Mouse (Mus musculus) liver, embryonic 15.5 days (tissue): Measurements from ENCODE around the gene Olfr118. TPM values are rescaled to one million over a fixed set of nuclear protein-coding genes. Genes with fewer than 3 reads are reported as not detected.
"Not testable (repeated sequence)": the region's sequence is repeated elsewhere in the genome, so short reads cannot be mapped to it uniquely, and the experiment has no call there.

Experiments
- ATAC-seq: fragments of 200-750 bp; cut with Nextera tagmentation; 2 replicates; pipeline ENCODE4 v1.8.0; 2017; ENCODE audit warnings: moderate number of reproducible peaks, mild to moderate bottlenecking, moderate library complexity; ENCODE audit not compliant: insufficient read depth
- H3K27ac ChIP-seq: fragments of 300-500 bp; sonication (generic); replicated peaks from 2 replicates; pipeline ENCODE4 v1.5.1; 2015; ENCODE audit warnings: mild to moderate bottlenecking, inconsistent platforms
- H3K27me3 ChIP-seq: fragments of 300-500 bp; sonication (generic); 2 replicates; pipeline ENCODE4 v1.6.1; 2015; ENCODE audit warnings: mild to moderate bottlenecking, inconsistent platforms
- H3K36me3 ChIP-seq: fragments of 300-500 bp; sonication (generic); replicated peaks from 2 replicates; pipeline ENCODE4 v1.6.1; 2015; ENCODE audit warnings: moderate library complexity, mild to moderate bottlenecking, inconsistent platforms
- H3K4me1 ChIP-seq: fragments of 300-500 bp; sonication (generic); replicated peaks from 2 replicates; pipeline ENCODE4 v1.6.1; 2015; ENCODE audit warnings: inconsistent platforms
- H3K4me2 ChIP-seq: fragments of 300-500 bp; sonication (generic); 2 replicates; pipeline ENCODE4 v1.6.1; 2015; ENCODE audit warnings: moderate library complexity, mild to moderate bottlenecking, inconsistent platforms
- H3K4me3 ChIP-seq: fragments of 300-500 bp; sonication (generic); replicated peaks from 2 replicates; pipeline ENCODE4 v1.5.1; 2015; ENCODE audit warnings: mild to moderate bottlenecking, inconsistent platforms
- H3K9ac ChIP-seq: fragments of 300-500 bp; sonication (generic); 2 replicates; pipeline ENCODE4 v1.6.1; 2015; ENCODE audit warnings: moderate library complexity, mild to moderate bottlenecking, inconsistent platforms
- H3K9me3 ChIP-seq: fragments of 300-500 bp; sonication (generic); replicated peaks from 2 replicates; pipeline ENCODE4 v1.6.1; 2016; ENCODE audit warnings: inconsistent platforms
- WGBS: fragments of 180-500 bp; shearing (Covaris S2); methylation state at CpG from one replicate; pipeline ENCODE4 v1.1.7; 2015; ENCODE audit warnings: mixed read lengths; ENCODE audit not compliant: insufficient replicate concordance; 5-methylcytosine and 5-hydroxymethylcytosine counted together
- polyA plus RNA-seq: library from polyadenylated mRNA; unstranded; fragments of >200 nt; fragmentation: Nextera tagmentation; extraction: Ambion mirVana; gene quantifications from 2 replicates; pipeline ENCODE4 v1.2.1, GENCODE M21; 2015

Gene Olfr118
- polyA plus RNA-seq: not detected in 2 replicates

- Histone ChIP-seq H3K36me3 (no peaks in the 10 kb centered on the region), H3K4me2 (no peak within 1 kb of the TSS), H3K27ac (no peak within 1 kb of the TSS), H3K27me3 (no peaks in the 10 kb centered on the region), H3K9me3 (no peaks in the 10 kb centered on the region), H3K9ac (no peak within 1 kb of the TSS), H3K4me3 (no peak within 1 kb of the TSS), H3K4me1 (no peaks in the 10 kb centered on the region)
- WGBS: 39% methylated on average over 2 of the region's 2 CpGs
- no peak for ATAC-seq
These were observed at the start of gene Olfr118 for GRCm38 (mm10) chr17:37666688-37667087. Olfr118 (plus strand) TSS chr17:37666988.

GRCm38 (mm10) chr17:37627009-37627408 lies 39.8 kb upstream of the Olfr118 start, which contains the start of the genes Olfr115 and Olfr116:
Olfr115 (minus strand) TSS chr17:37627109.
Olfr116 (minus strand) TSS chr17:37627199.
- Histone ChIP-seq H3K27me3 (no peaks in the 10 kb centered on the region), H3K9ac (no peak within 1 kb of the TSS)
- 60% methylated on average over 2 of the region's 2 CpGs for WGBS

GRCm38 (mm10) chr17:37663682-37664081 lies 3.1 kb upstream of the Olfr118 start, which contains the start of gene Olfr117:
Olfr117 (minus strand) TSS chr17:37663782.
- Histone ChIP-seq H3K4me2 (no peak within 1 kb of the TSS), H3K9me3 (no peaks in the 10 kb centered on the region), H3K9ac (no peak within 1 kb of the TSS), H3K27ac (no peak within 1 kb of the TSS), H3K27me3 (no peaks in the 10 kb centered on the region), H3K4me1 (no peaks in the 10 kb centered on the region), H3K4me3 (no peak within 1 kb of the TSS), H3K36me3 (no peaks in the 10 kb centered on the region)
- WGBS: 42% methylated on average over 1 of the region's 1 CpGs
- ATAC-seq: no peak

More at GRCm38 (mm10) chr17:37627009-37627408, 39.8 kb upstream of the Olfr118 start, which contains the start of the genes Olfr115 and Olfr116:
- Histone ChIP-seq H3K27ac (no peak within 1 kb of the TSS), H3K36me3 (no peaks in the 10 kb centered on the region), H3K4me1 (no peaks in the 10 kb centered on the region), H3K4me2 (no peak within 1 kb of the TSS), H3K4me3 (no peak within 1 kb of the TSS), H3K9me3 (no peaks in the 10 kb centered on the region)
- ATAC-seq: no peak

GRCm38 (mm10) chr17:37696264-37696663 lies 29.5 kb downstream of the Olfr118 start, which contains the start of gene Olfr119:
Olfr119 (plus strand) TSS chr17:37696564.
- not testable (repeated sequence) for H3K4me1 ChIP-seq, H3K4me2 ChIP-seq, H3K36me3 ChIP-seq, H3K9me3 ChIP-seq, H3K27ac ChIP-seq, H3K27me3 ChIP-seq, H3K9ac ChIP-seq, H3K4me3 ChIP-seq, ATAC-seq
- WGBS: 39% methylated on average over 1 of the region's 1 CpGs

- 54% methylated on average over 1 of the region's 1 CpGs for WGBS
- H3K36me3 ChIP-seq: no peaks in the 10 kb centered on the region
These were observed 54.7 kb downstream of the Olfr118 start, which contains the start of gene Olfr120 for GRCm38 (mm10) chr17:37721508-37721907. Olfr120 (plus strand) TSS chr17:37721808.

More at GRCm38 (mm10) chr17:37721508-37721907, 54.7 kb downstream of the Olfr118 start, which contains the start of gene Olfr120:
- Histone ChIP-seq H3K27me3 (no peaks in the 10 kb centered on the region), H3K4me2 (no peak within 1 kb of the TSS), H3K4me1 (no peaks in the 10 kb centered on the region), H3K27ac (no peak within 1 kb of the TSS), H3K9me3 (no peaks in the 10 kb centered on the region), H3K9ac (no peak within 1 kb of the TSS), H3K4me3 (no peak within 1 kb of the TSS)
- no peak for ATAC-seq

Other genes starting within 250 kb of the Olfr118 start
- not detected in 2 replicates for gene Olfr108, start 221.5 kb upstream of the Olfr118 start, polyA plus RNA-seq
- not detected in 2 replicates for gene Olfr109, start 208.1 kb upstream of the Olfr118 start, polyA plus RNA-seq
- gene H2-M2, start 183.4 kb upstream of the Olfr118 start, polyA plus RNA-seq: not detected in 2 replicates
- not detected in 2 replicates for gene Olfr110, start 174.5 kb upstream of the Olfr118 start, polyA plus RNA-seq
- not detected in 2 replicates for gene Olfr111, start 159.0 kb upstream of the Olfr118 start, polyA plus RNA-seq
- not detected in 2 replicates for gene Olfr112, start 97.5 kb upstream of the Olfr118 start, polyA plus RNA-seq
- not detected in 2 replicates for gene Olfr113, start 89.3 kb upstream of the Olfr118 start, polyA plus RNA-seq
- gene Olfr114, start 74.2 kb upstream of the Olfr118 start, polyA plus RNA-seq: not detected in 2 replicates
- not detected in 2 replicates for gene Olfr115, start 39.9 kb upstream of the Olfr118 start, polyA plus RNA-seq
- not detected in 2 replicates for gene Olfr116, start 39.8 kb upstream of the Olfr118 start, polyA plus RNA-seq
- not detected in 2 replicates for gene Olfr117, start 3.2 kb upstream of the Olfr118 start, polyA plus RNA-seq
- gene Olfr119, start 29.6 kb downstream of the Olfr118 start, polyA plus RNA-seq: not detected in 2 replicates
- not detected in 2 replicates for gene Olfr120, start 54.8 kb downstream of the Olfr118 start, polyA plus RNA-seq
- gene Olfr121, start 81.9 kb downstream of the Olfr118 start, polyA plus RNA-seq: not detected in 2 replicates
- gene Olfr122, start 101.6 kb downstream of the Olfr118 start, polyA plus RNA-seq: not detected in 2 replicates
- gene Olfr123, start 126.5 kb downstream of the Olfr118 start, polyA plus RNA-seq: not detected in 2 replicates
- gene Olfr124, start 132.9 kb downstream of the Olfr118 start, polyA plus RNA-seq: not detected in 2 replicates
- not detected in 2 replicates for gene Olfr125, start 166.0 kb downstream of the Olfr118 start, polyA plus RNA-seq
- gene Olfr126, start 180.5 kb downstream of the Olfr118 start, polyA plus RNA-seq: not detected in 2 replicates
- not detected in 2 replicates for gene Olfr127, start 233.4 kb downstream of the Olfr118 start, polyA plus RNA-seq